Mouse (Mus musculus): ENCODE results near the gene Gm47959. TPM values are rescaled to one million over a fixed set of nuclear protein-coding genes. Genes with fewer than 3 reads are reported as not detected.

Gene Gm47959
- total and polyA plus RNA-seq, 2 experiments from 2014 or later = not detected

- WGBS = 70% methylated on average over 5 of the region's 5 CpGs
Observed at GRCm38 (mm10) chr1:83044882-83045427, 44.6 kb downstream of the Gm47959 start, which contains the start of gene Gm47969. Gm47969 (plus strand) TSS chr1:83044932.

More at GRCm38 (mm10) chr1:83044882-83045427, 44.6 kb downstream of the Gm47959 start, which contains the start of gene Gm47969:
- ATAC-seq (ENCODE audit: insufficient read depth, low read depth) = no peak
- Histone ChIP-seq H3K4me1 (ENCODE audit: control insufficient read depth, insufficient read depth) (no peaks in the 10 kb centered on the region), H3K9me3 (replicated peaks; ENCODE audit: control insufficient read depth, low read length) (no peaks in the 10 kb centered on the region), H3K4me2 (ENCODE audit: low read depth, low read length) (no peak within 1 kb of the TSS), H3K4me3 (ENCODE audit: low read depth, low read length) (no peak within 1 kb of the TSS), H3K9ac (replicated peaks; ENCODE audit: low read depth, low read length) (no peak within 1 kb of the TSS), H3K27me3 (ENCODE audit: control insufficient read depth, insufficient read depth, low read length) (no peaks in the 10 kb centered on the region), H3K36me3 (replicated peaks; ENCODE audit: control insufficient read depth, insufficient read depth, low read length) (no peaks in the 10 kb centered on the region), H3K27ac (ENCODE audit: low read depth) (no peak within 1 kb of the TSS)
- no peak for DNase-seq (ENCODE audit: low spot score)
- no peak for TF ChIP-seq CTCF (IDR thresholded peaks at IDR 0.05; ENCODE audit: low read depth)
- TF ChIP-seq EP300 (IDR thresholded peaks at IDR 0.05; ENCODE audit: low read depth) = no peak

Other genes starting within 250 kb of the Gm47959 start
- not detected in 2 replicates for gene Tm4sf20, start 232.1 kb upstream of the Gm47959 start, total RNA-seq (2014; rRNA removed; ENCODE audit: low replicate concordance)
- 0.14 TPM in 1 of 2 replicates, not detected in the other for gene Tm4sf20, start 232.1 kb upstream of the Gm47959 start, polyA plus RNA-seq (2015; fragmentation: Nextera tagmentation; extraction: Ambion mirVana)
- gene Gm47791, start 229.3 kb upstream of the Gm47959 start, total RNA-seq (2014; rRNA removed; ENCODE audit: low replicate concordance) = not detected in 2 replicates
- gene Gm47791, start 229.3 kb upstream of the Gm47959 start, polyA plus RNA-seq (2015; fragmentation: Nextera tagmentation; extraction: Ambion mirVana) = not detected in 2 replicates
- 71.0 and 78.8 TPM in 2 replicates for gene Agfg1, start 161.1 kb upstream of the Gm47959 start, total RNA-seq (2014; rRNA removed; ENCODE audit: low replicate concordance)
- gene Agfg1, start 161.1 kb upstream of the Gm47959 start, polyA plus RNA-seq (2015; fragmentation: Nextera tagmentation; extraction: Ambion mirVana) = 18.5 and 18.6 TPM in 2 replicates
- gene A030005L19Rik, start 87.2 kb upstream of the Gm47959 start, total RNA-seq (2014; rRNA removed; ENCODE audit: low replicate concordance) = not detected in 2 replicates
- 0.15 TPM in 1 of 2 replicates, not detected in the other for gene A030005L19Rik, start 87.2 kb upstream of the Gm47959 start, polyA plus RNA-seq (2015; fragmentation: Nextera tagmentation; extraction: Ambion mirVana)
- gene A030014E15Rik, start 75.6 kb upstream of the Gm47959 start, total RNA-seq (2014; rRNA removed; ENCODE audit: low replicate concordance) = not detected in 2 replicates
- not detected in 2 replicates for gene A030014E15Rik, start 75.6 kb upstream of the Gm47959 start, polyA plus RNA-seq (2015; fragmentation: Nextera tagmentation; extraction: Ambion mirVana)
- gene Gm6217, start 69.1 kb upstream of the Gm47959 start, total RNA-seq (2014; rRNA removed; ENCODE audit: low replicate concordance) = not detected in 2 replicates
- not detected in 2 replicates for gene Gm6217, start 69.1 kb upstream of the Gm47959 start, polyA plus RNA-seq (2015; fragmentation: Nextera tagmentation; extraction: Ambion mirVana)
- not detected in 2 replicates for gene A030003K21Rik, start 57.2 kb upstream of the Gm47959 start, total RNA-seq (2014; rRNA removed; ENCODE audit: low replicate concordance)
- not detected in 2 replicates for gene A030003K21Rik, start 57.2 kb upstream of the Gm47959 start, polyA plus RNA-seq (2015; fragmentation: Nextera tagmentation; extraction: Ambion mirVana)
- not detected in 2 replicates for gene Gm7544, start 44.5 kb upstream of the Gm47959 start, total RNA-seq (2014; rRNA removed; ENCODE audit: low replicate concordance)
- gene Gm7544, start 44.5 kb upstream of the Gm47959 start, polyA plus RNA-seq (2015; fragmentation: Nextera tagmentation; extraction: Ambion mirVana) = not detected in 2 replicates
- gene Gm47955, start 40.3 kb upstream of the Gm47959 start, total RNA-seq (2014; rRNA removed; ENCODE audit: low replicate concordance) = not detected in 2 replicates
- gene Gm47955, start 40.3 kb upstream of the Gm47959 start, polyA plus RNA-seq (2015; fragmentation: Nextera tagmentation; extraction: Ambion mirVana) = not detected in 2 replicates
- 8.2 TPM in 2 replicates for gene Slc19a3, start 37.9 kb downstream of the Gm47959 start, total RNA-seq (2014; rRNA removed; ENCODE audit: low replicate concordance)
- gene Slc19a3, start 37.9 kb downstream of the Gm47959 start, polyA plus RNA-seq (2015; fragmentation: Nextera tagmentation; extraction: Ambion mirVana) = 1.6 TPM in 2 replicates
- not detected in 2 replicates for gene Krtap28-10, start 41.9 kb downstream of the Gm47959 start, total RNA-seq (2014; rRNA removed; ENCODE audit: low replicate concordance)
- gene Krtap28-10, start 41.9 kb downstream of the Gm47959 start, polyA plus RNA-seq (2015; fragmentation: Nextera tagmentation; extraction: Ambion mirVana) = not detected in 2 replicates
- not detected in 2 replicates for gene Gm47969, start 44.4 kb downstream of the Gm47959 start, total RNA-seq (2014; rRNA removed; ENCODE audit: low replicate concordance)
- gene Gm47969, start 44.4 kb downstream of the Gm47959 start, polyA plus RNA-seq (2015; fragmentation: Nextera tagmentation; extraction: Ambion mirVana) = not detected in 2 replicates
- not detected in 2 replicates for gene A030005K14Rik, start 58.8 kb downstream of the Gm47959 start, total RNA-seq (2014; rRNA removed; ENCODE audit: low replicate concordance)
- not detected in 2 replicates for gene A030005K14Rik, start 58.8 kb downstream of the Gm47959 start, polyA plus RNA-seq (2015; fragmentation: Nextera tagmentation; extraction: Ambion mirVana)
- not detected in 2 replicates for gene Krtap28-13, start 60.4 kb downstream of the Gm47959 start, total RNA-seq (2014; rRNA removed; ENCODE audit: low replicate concordance)
- not detected in 2 replicates for gene Krtap28-13, start 60.4 kb downstream of the Gm47959 start, polyA plus RNA-seq (2015; fragmentation: Nextera tagmentation; extraction: Ambion mirVana)
- not detected in 2 replicates for gene Ccl20, start 116.2 kb downstream of the Gm47959 start, total RNA-seq (2014; rRNA removed; ENCODE audit: low replicate concordance)
- gene Ccl20, start 116.2 kb downstream of the Gm47959 start, polyA plus RNA-seq (2015; fragmentation: Nextera tagmentation; extraction: Ambion mirVana) = 0.15 TPM in 1 of 2 replicates, not detected in the other
- gene Daw1, start 159.2 kb downstream of the Gm47959 start, total RNA-seq (2014; rRNA removed; ENCODE audit: low replicate concordance) = not detected in 2 replicates
- 0.16 TPM in 1 of 2 replicates, not detected in the other for gene Daw1, start 159.2 kb downstream of the Gm47959 start, polyA plus RNA-seq (2015; fragmentation: Nextera tagmentation; extraction: Ambion mirVana)